Mouse (Mus musculus) MEL (cell line): Measurements from ENCODE around the gene Slc2a3.

ENCODE experiments used
- CHD2 ChIP-seq: IDR thresholded peaks from 2 replicates; pipeline ENCODE4 v1.6.1; 2011; ENCODE audit warnings: low read length, improper control_type of control experiment
- CTCF ChIP-seq, 3 experiments: IDR thresholded peaks in 2 of 3; conservative IDR thresholded peaks in 1 of 3; 2 replicates each; pipeline ENCODE4 v1.5.1; 2011 to 2012; ENCODE audit warnings: low read length in 3 of 3, low read depth in 2 of 3, mild to moderate bottlenecking in 2 of 3, improper control_type of control experiment in 1 of 3, inconsistent platforms in 1 of 3, mixed read lengths in 1 of 3, moderate library complexity in 1 of 3; ENCODE audit not compliant: control insufficient read depth in 1 of 3, insufficient read depth in 1 of 3, poor library complexity in 1 of 3, severe bottlenecking in 1 of 3
- GATA1 ChIP-seq: IDR thresholded peaks from 2 replicates; pipeline ENCODE4 v1.6.1; 2011; ENCODE audit warnings: low read depth, low read length, improper control_type of control experiment
- HCFC1 ChIP-seq: IDR thresholded peaks from 2 replicates; pipeline ENCODE4 v1.6.1; 2012; ENCODE audit warnings: low read depth, mild to moderate bottlenecking, inconsistent platforms, low read length, improper control_type of control experiment, moderate library complexity
- MAFK ChIP-seq: IDR thresholded peaks from 2 replicates; pipeline ENCODE4 v1.6.1; 2011; ENCODE audit warnings: low read depth, mild to moderate bottlenecking, low read length, improper control_type of control experiment, borderline replicate concordance
- POLR2A ChIP-seq, 2 experiments: IDR thresholded peaks; 2 replicates each; pipeline ENCODE4 v1.6.1; 2011 to 2012; ENCODE audit warnings: low read length in 2 of 2, mild to moderate bottlenecking in 2 of 2, control low read depth in 1 of 2, improper control_type of control experiment in 1 of 2, low read depth in 1 of 2, moderate library complexity in 1 of 2; ENCODE audit not compliant: control insufficient read depth in 1 of 2, insufficient read depth in 1 of 2, poor library complexity in 1 of 2
- TBP ChIP-seq: IDR thresholded peaks from 2 replicates; pipeline ENCODE4 v1.8.0; 2011; ENCODE audit warnings: low read depth, low read length, improper control_type of control experiment
- ZC3H11A ChIP-seq: IDR thresholded peaks from 2 replicates; pipeline ENCODE4 v1.6.1; 2012; ENCODE audit warnings: low read depth, mild to moderate bottlenecking, inconsistent platforms, low read length, improper control_type of control experiment
- ZNF384 ChIP-seq: IDR thresholded peaks from 2 replicates; pipeline ENCODE4 v1.6.1; 2012; ENCODE audit warnings: low read depth, mild to moderate bottlenecking, inconsistent platforms, low read length, improper control_type of control experiment

GRCm38 (mm10) chr6:122812716-122813115 is 11.3 kb upstream of the Slc2a3 start:
- TF ChIP-seq HCFC1: no peak
- no peak for TF ChIP-seq TBP
- peak; percentile 4 to 54 (median 25); a peak in 3 of 6 replicates for TF ChIP-seq CTCF (IDR thresholded peaks at IDR 0.05 in 2 of 3, conservative IDR thresholded peaks at IDR 0.05 in 1 of 3; ENCODE audit: control insufficient read depth in 1 of 3, insufficient read depth in 1 of 3, low read depth in 2 of 3, low read length in 3 of 3, poor library complexity in 1 of 3, severe bottlenecking in 1 of 3)
- TF ChIP-seq ZC3H11A: no peak
- TF ChIP-seq POLR2A (IDR thresholded peaks at IDR 0.05; ENCODE audit: control insufficient read depth in 1 of 2, insufficient read depth in 1 of 2, low read depth in 1 of 2, low read length in 2 of 2, poor library complexity in 1 of 2): no peak
- no peak for TF ChIP-seq ZNF384
- 0 out of 2 replicates have a peak, but pooled peaks have one; percentile 21 for TF ChIP-seq GATA1
- TF ChIP-seq MAFK: no peak
- TF ChIP-seq CHD2: no peak
